In the genomic region with DNA sequence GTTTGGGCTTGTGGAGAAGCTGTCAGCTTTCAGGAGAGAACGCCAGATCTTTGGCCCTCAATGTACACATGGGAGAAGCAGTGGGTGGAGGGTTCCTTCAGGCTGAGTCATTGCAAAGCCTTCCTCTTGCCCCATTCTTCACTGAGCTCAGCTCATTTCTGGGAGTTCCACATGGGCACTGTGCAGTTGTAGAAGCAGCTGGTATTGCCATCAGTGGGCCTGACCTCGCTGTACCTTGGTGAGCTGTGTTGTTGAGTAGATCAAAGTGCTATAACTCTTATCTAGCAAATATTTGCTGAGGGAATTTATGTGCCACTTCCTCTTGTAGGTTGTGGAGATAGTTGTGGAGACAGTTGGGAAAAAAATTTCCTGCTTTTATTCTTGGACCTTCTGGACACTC, we compare ENCODE assay signal across 19 mouse cellular contexts.
A peak's percentile ranks its signal among the peaks of the same experiment; 100 is the strongest.
DNase-seq lines count a peak whose midpoint lies in the region; ATAC-seq and TF ChIP-seq lines count a peak whose summit lies in the region.
"Had no signal": no experiment of that assay in that cellular context is flagged by ENCODE, and none has a peak within 500 bp of the region (broad histone marks: within the 10 kb centered on the region; RNA-seq: fewer than 3 reads in every experiment).

No protein-coding gene starts in this region.

- no peak overlapping the region for H3K9ac ChIP-seq in intestine, embryonic 15.5 days
- no peak overlapping the region for H3K9ac ChIP-seq in stomach, postnatal 0 days (ENCODE audit: low read length)
- H3K9ac ChIP-seq: embryonic facial prominence, embryonic 13.5 days; forebrain, embryonic 12.5 days; heart, embryonic 15.5 days; hindbrain, embryonic 15.5 days had no signal

- H3K4me1 ChIP-seq in intestine, embryonic 15.5 days (replicated peaks): peaks cover 6% of the 10 kb centered on the region; the same call in 1 of the 2 replicates
- peaks cover 34% of the 10 kb centered on the region for H3K4me1 ChIP-seq in small intestine, adult 2 months (ENCODE audit: control insufficient read depth, insufficient read depth, insufficient read length, low read length)
- no peaks in the 10 kb centered on the region; the same call in 1 of the 2 replicates for H3K4me1 ChIP-seq in stomach, postnatal 0 days (replicated peaks; ENCODE audit: control insufficient read depth, insufficient read depth)

- H3K9me3 ChIP-seq in intestine, embryonic 15.5 days: no peaks in the 10 kb centered on the region
- no peaks in the 10 kb centered on the region for H3K9me3 ChIP-seq in stomach, postnatal 0 days (ENCODE audit: control insufficient read depth, low read length)
- H3K9me3 ChIP-seq: embryonic facial prominence, embryonic 13.5 days; forebrain, embryonic 12.5 days; heart, embryonic 15.5 days; hindbrain, embryonic 15.5 days had no signal

- peak; percentile 38 for DNase-seq in 3T3-L1 (ENCODE audit: low read depth, low spot score)
- peak; percentile 64 for DNase-seq in stomach, postnatal 0 days (ENCODE audit: low spot score)
- no peak for DNase-seq in embryo, embryonic 11 days
- DNase-seq in cerebellum, postnatal 25 days: no peak
- DNase-seq: adrenal gland, adult 8-10 months; adrenal gland, postnatal 36 days; cerebellum, adult 2 months; cerebellum, postnatal 10 days; gastrocnemius, postnatal 10 days; heart, adult 18-20 months; heart, postnatal 14 days had no signal

- ATAC-seq in intestine, embryonic 15.5 days: peak; percentile 94
- ATAC-seq in stomach, postnatal 0 days (ENCODE audit: low FRiP score, low TSS enrichment): peak; percentile 94
- ATAC-seq: forebrain, embryonic 16.5 days had no signal

- no peak for TF ChIP-seq EP300 in stomach, postnatal 0 days (optimal IDR thresholded peaks at IDR 0.05)

- H3K4me3 ChIP-seq in intestine, embryonic 15.5 days (replicated peaks): no peak overlapping the region
- no peak overlapping the region for H3K4me3 ChIP-seq in small intestine, adult 2 months (ENCODE audit: low read depth, low read length)
- no peak overlapping the region for H3K4me3 ChIP-seq in stomach, postnatal 0 days (ENCODE audit: low read depth, low read length)
- H3K4me3 ChIP-seq: embryonic facial prominence, embryonic 13.5 days; forebrain, embryonic 12.5 days; heart, embryonic 15.5 days; hindbrain, embryonic 15.5 days had no signal

- peak overlapping the region; percentile 48 for H3K27ac ChIP-seq in intestine, embryonic 15.5 days
- peak overlapping the region; percentile 95 for H3K27ac ChIP-seq in small intestine, adult 2 months (ENCODE audit: insufficient read depth, low read depth, low read length)
- peak overlapping the region; percentile 24; the same call in 1 of the 2 replicates for H3K27ac ChIP-seq in stomach, postnatal 0 days (replicated peaks)
- H3K27ac ChIP-seq: embryonic facial prominence, embryonic 13.5 days; forebrain, embryonic 12.5 days; heart, embryonic 15.5 days; hindbrain, embryonic 15.5 days had no signal

- TF ChIP-seq CTCF in small intestine, adult 2 months (IDR thresholded peaks at IDR 0.05; ENCODE audit: extremely low read depth, insufficient read length, insufficient replicate concordance, low read depth, low read length): no peak
- TF ChIP-seq CTCF in stomach, postnatal 0 days (IDR thresholded peaks at IDR 0.05; ENCODE audit: low read depth): no peak

- 50% methylated on average over 2 of the region's 2 CpGs for WGBS in intestine, embryonic 15.5 days
- WGBS in small intestine, adult 2 months: 12% methylated on average over 2 of the region's 2 CpGs
- WGBS in stomach, postnatal 0 days: 59% methylated on average over 2 of the region's 2 CpGs

- no peak for TF ChIP-seq POLR2A in small intestine, adult 2 months (IDR thresholded peaks at IDR 0.05; ENCODE audit: low read depth, low read length)

- H3K36me3 ChIP-seq in intestine, embryonic 15.5 days: no peaks in the 10 kb centered on the region
- H3K36me3 ChIP-seq in small intestine, adult 2 months (ENCODE audit: control insufficient read depth, insufficient read depth, low read length): no peaks in the 10 kb centered on the region
- H3K36me3 ChIP-seq in stomach, postnatal 0 days (ENCODE audit: control insufficient read depth, insufficient read depth, low read length): no peaks in the 10 kb centered on the region
- H3K36me3 ChIP-seq: embryonic facial prominence, embryonic 13.5 days; forebrain, embryonic 12.5 days; heart, embryonic 15.5 days; hindbrain, embryonic 15.5 days had no signal

- H3K27me3 ChIP-seq in intestine, embryonic 15.5 days (replicated peaks): no peaks in the 10 kb centered on the region
- H3K27me3 ChIP-seq in small intestine, adult 2 months (ENCODE audit: control insufficient read depth, insufficient read depth, low read length): no peaks in the 10 kb centered on the region
- H3K27me3 ChIP-seq in stomach, postnatal 0 days (ENCODE audit: control insufficient read depth, insufficient read depth, low read length): no peaks in the 10 kb centered on the region
- H3K27me3 ChIP-seq: heart, embryonic 15.5 days; hindbrain, embryonic 15.5 days had no signal

- peak overlapping the region; percentile 21; the same call in 1 of the 2 replicates for H3K4me2 ChIP-seq in intestine, embryonic 15.5 days (replicated peaks)
- no peak overlapping the region for H3K4me2 ChIP-seq in stomach, postnatal 0 days (replicated peaks; ENCODE audit: low read depth)
- H3K4me2 ChIP-seq: embryonic facial prominence, embryonic 13.5 days; forebrain, embryonic 12.5 days; heart, embryonic 11.5 days; heart, embryonic 15.5 days; hindbrain, embryonic 15.5 days had no signal

Comparison
In these comparisons a context has a peak if more than half of its experiments do, and no peak if none do; other contexts are left out.
1. DNase-seq: peak in 3T3-L1 (single experiment) and stomach, postnatal 0 days (single experiment); none in embryo, embryonic 11 days (single experiment) and cerebellum, postnatal 25 days (0 of 2).
2. H3K27ac ChIP-seq: peak in every context shown above with its lines; median percentile 95 in small intestine, adult 2 months; 48 in intestine, embryonic 15.5 days; 24 in stomach, postnatal 0 days.